Mouse (Mus musculus): ENCODE measurements around the gene Bag5. TPM values are rescaled to one million over a fixed set of nuclear protein-coding genes. Genes with fewer than 3 reads are reported as not detected.

Bag5 gene
- polyA plus RNA-seq (2015; fragmentation: Nextera tagmentation; extraction: Ambion mirVana) = 14.1 and 14.4 TPM in 2 replicates

GRCm38 (mm10) chr12:111713004-111713651 is at the start of gene Bag5, which contains the start of gene Apopt1:
Gene Bag5, minus strand, starts transcription at chr12:111713257.
Gene Apopt1, plus strand, starts transcription at chr12:111713261.
- H3K27ac ChIP-seq (ENCODE audit: low read length) = peak within 1 kb of the TSS; percentile 60
- under 1% methylated on average over 81 of the region's 86 CpGs for WGBS (ENCODE audit: insufficient replicate concordance)
- H3K4me3 ChIP-seq (ENCODE audit: low read depth, low read length) = peak within 1 kb of the TSS; percentile 89

GRCm38 (mm10) chr12:111760306-111760908 is 47.4 kb upstream of the Bag5 start:
- Histone ChIP-seq H3K4me3 (ENCODE audit: low read depth, low read length) (no peak overlapping the region), H3K27me3 (ENCODE audit: control insufficient read depth, insufficient read depth, low read depth, low read length) (no peaks in the 10 kb centered on the region), H3K4me2 (ENCODE audit: low read depth, low read length) (no peak overlapping the region), H3K9ac (ENCODE audit: low read depth, low read length) (no peak overlapping the region), H3K9me3 (replicated peaks; ENCODE audit: control insufficient read depth, low read length) (no peaks in the 10 kb centered on the region), H3K36me3 (ENCODE audit: control insufficient read depth, insufficient read depth) (no peaks in the 10 kb centered on the region), H3K27ac (ENCODE audit: low read length) (no peak overlapping the region), H3K4me1 (ENCODE audit: control insufficient read depth, low read depth, low read length) (peaks cover 21% of the 10 kb centered on the region)
- WGBS (ENCODE audit: insufficient replicate concordance) = 71% methylated on average over 7 of the region's 7 CpGs
- ATAC-seq (ENCODE audit: low read depth) = no peak

More at GRCm38 (mm10) chr12:111713004-111713651, at the start of gene Bag5, which contains the start of gene Apopt1:
- Histone ChIP-seq H3K9me3 (replicated peaks; ENCODE audit: control insufficient read depth, low read length) (no peaks in the 10 kb centered on the region), H3K27me3 (ENCODE audit: control insufficient read depth, insufficient read depth, low read depth, low read length) (no peaks in the 10 kb centered on the region), H3K9ac (ENCODE audit: low read depth, low read length) (peak within 1 kb of the TSS; percentile 86), H3K36me3 (ENCODE audit: control insufficient read depth, insufficient read depth) (peaks cover 23% of the 10 kb centered on the region), H3K4me2 (ENCODE audit: low read depth, low read length) (peak within 1 kb of the TSS; percentile 85), H3K4me1 (ENCODE audit: control insufficient read depth, low read depth, low read length) (peaks cover 11% of the 10 kb centered on the region)
- peak; percentile 91 for ATAC-seq (ENCODE audit: low read depth)

- no peaks in the 10 kb centered on the region for H3K36me3 ChIP-seq (ENCODE audit: control insufficient read depth, insufficient read depth)
- peaks cover 25% of the 10 kb centered on the region for H3K4me1 ChIP-seq (ENCODE audit: control insufficient read depth, low read depth, low read length)
- H3K27ac ChIP-seq (ENCODE audit: low read length) = peak overlapping the region; percentile 51
- no peaks in the 10 kb centered on the region for H3K27me3 ChIP-seq (ENCODE audit: control insufficient read depth, insufficient read depth, low read depth, low read length)
- peak overlapping the region; percentile 81 for H3K4me3 ChIP-seq (ENCODE audit: low read depth, low read length)
- H3K9me3 ChIP-seq (replicated peaks; ENCODE audit: control insufficient read depth, low read length) = no peaks in the 10 kb centered on the region
- peak; percentile 27 for ATAC-seq (ENCODE audit: low read depth)
- 5% methylated on average over 35 of the region's 35 CpGs for WGBS (ENCODE audit: insufficient replicate concordance)
- peak overlapping the region; percentile 81 for H3K9ac ChIP-seq (ENCODE audit: low read depth, low read length)
- peak overlapping the region; percentile 99 for H3K4me2 ChIP-seq (ENCODE audit: low read depth, low read length)
Observed at GRCm38 (mm10) chr12:111759176-111760061, 46.4 kb upstream of the Bag5 start.

- peak; percentile 79 for ATAC-seq (ENCODE audit: low read depth)
- peak within 1 kb of the TSS; percentile 81 for H3K4me3 ChIP-seq (ENCODE audit: low read depth, low read length)
- no peaks in the 10 kb centered on the region for H3K36me3 ChIP-seq (ENCODE audit: control insufficient read depth, insufficient read depth)
- H3K4me2 ChIP-seq (ENCODE audit: low read depth, low read length) = peak within 1 kb of the TSS; percentile 99
- peaks cover 25% of the 10 kb centered on the region for H3K4me1 ChIP-seq (ENCODE audit: control insufficient read depth, low read depth, low read length)
- peak within 1 kb of the TSS; percentile 81 for H3K9ac ChIP-seq (ENCODE audit: low read depth, low read length)
- peak within 1 kb of the TSS; percentile 51 for H3K27ac ChIP-seq (ENCODE audit: low read length)
- under 1% methylated on average over 81 of the region's 85 CpGs for WGBS (ENCODE audit: insufficient replicate concordance)
- H3K27me3 ChIP-seq (ENCODE audit: control insufficient read depth, insufficient read depth, low read depth, low read length) = no peaks in the 10 kb centered on the region
- H3K9me3 ChIP-seq (replicated peaks; ENCODE audit: control insufficient read depth, low read length) = no peaks in the 10 kb centered on the region
Observed at GRCm38 (mm10) chr12:111758381-111759175, 45.5 kb upstream of the Bag5 start, which contains the start of gene Klc1. Gene Klc1, plus strand, starts transcription at chr12:111758849.

- Histone ChIP-seq H3K9me3 (replicated peaks; ENCODE audit: control insufficient read depth, low read length) (no peaks in the 10 kb centered on the region), H3K27me3 (ENCODE audit: control insufficient read depth, insufficient read depth, low read depth, low read length) (no peaks in the 10 kb centered on the region), H3K36me3 (ENCODE audit: control insufficient read depth, insufficient read depth) (no peaks in the 10 kb centered on the region), H3K9ac (ENCODE audit: low read depth, low read length) (peak overlapping the region; percentile 81), H3K27ac (ENCODE audit: low read length) (peak overlapping the region; percentile 51; the same call in 1 of the 2 replicates), H3K4me1 (ENCODE audit: control insufficient read depth, low read depth, low read length) (peaks cover 25% of the 10 kb centered on the region), H3K4me2 (ENCODE audit: low read depth, low read length) (peak overlapping the region; percentile 99), H3K4me3 (ENCODE audit: low read depth, low read length) (peak overlapping the region; percentile 81)
- WGBS (ENCODE audit: insufficient replicate concordance) = 60% methylated on average over 10 of the region's 10 CpGs
- ATAC-seq (ENCODE audit: low read depth) = no peak
Observed at GRCm38 (mm10) chr12:111757561-111758325, 44.7 kb upstream of the Bag5 start.

GRCm38 (mm10) chr12:111756698-111757082 is 43.6 kb upstream of the Bag5 start:
- H3K4me1 ChIP-seq (ENCODE audit: control insufficient read depth, low read depth, low read length) = peaks cover 23% of the 10 kb centered on the region
- no peak overlapping the region for H3K9ac ChIP-seq (ENCODE audit: low read depth, low read length)
- no peaks in the 10 kb centered on the region for H3K36me3 ChIP-seq (ENCODE audit: control insufficient read depth, insufficient read depth)
- no peak for ATAC-seq (ENCODE audit: low read depth)
- H3K9me3 ChIP-seq (replicated peaks; ENCODE audit: control insufficient read depth, low read length) = no peaks in the 10 kb centered on the region
- WGBS (ENCODE audit: insufficient replicate concordance) = 50% methylated on average over 5 of the region's 5 CpGs
- H3K4me3 ChIP-seq (ENCODE audit: low read depth, low read length) = no peak overlapping the region
- H3K27ac ChIP-seq (ENCODE audit: low read length) = no peak overlapping the region
- H3K27me3 ChIP-seq (ENCODE audit: control insufficient read depth, insufficient read depth, low read depth, low read length) = no peaks in the 10 kb centered on the region
- H3K4me2 ChIP-seq (ENCODE audit: low read depth, low read length) = no peak overlapping the region

GRCm38 (mm10) chr12:111756082-111756697 is 43.1 kb upstream of the Bag5 start:
- ATAC-seq (ENCODE audit: low read depth) = no peak
- H3K27me3 ChIP-seq (ENCODE audit: control insufficient read depth, insufficient read depth, low read depth, low read length) = no peaks in the 10 kb centered on the region
- peaks cover 21% of the 10 kb centered on the region for H3K4me1 ChIP-seq (ENCODE audit: control insufficient read depth, low read depth, low read length)
- H3K9me3 ChIP-seq (replicated peaks; ENCODE audit: control insufficient read depth, low read length) = no peaks in the 10 kb centered on the region
- no peak overlapping the region for H3K4me3 ChIP-seq (ENCODE audit: low read depth, low read length)
- WGBS (ENCODE audit: insufficient replicate concordance) = 29% methylated on average over 4 of the region's 4 CpGs
- no peaks in the 10 kb centered on the region for H3K36me3 ChIP-seq (ENCODE audit: control insufficient read depth, insufficient read depth)
- H3K9ac ChIP-seq (ENCODE audit: low read depth, low read length) = no peak overlapping the region
- H3K27ac ChIP-seq (ENCODE audit: low read length) = no peak overlapping the region
- no peak overlapping the region for H3K4me2 ChIP-seq (ENCODE audit: low read depth, low read length)

All from liver, embryonic 16.5 days (tissue).